Mouse (Mus musculus): ENCODE measurements around the gene Orai3.
"Not testable (repeated sequence)": the region's sequence is repeated elsewhere in the genome, so short reads cannot be mapped to it uniquely, and the experiment has no call there.

Orai3 gene

GRCm38 (mm10) chr7:127769651-127770038, at the start of gene Orai3:
TSS of gene Orai3 (plus strand) at chr7:127769815.
- DNase-seq (ENCODE audit: low spot score): peak; percentile 92

GRCm38 (mm10) chr7:127725490-127725889, 44.1 kb upstream of the Orai3 start:
- no peak for DNase-seq (ENCODE audit: low spot score)

GRCm38 (mm10) chr7:127725924-127726323, 43.7 kb upstream of the Orai3 start:
- DNase-seq (ENCODE audit: low spot score): no peak

GRCm38 (mm10) chr7:127727898-127728297, 41.7 kb upstream of the Orai3 start:
- no peak for DNase-seq (ENCODE audit: low spot score)

GRCm38 (mm10) chr7:127730170-127730569, 39.4 kb upstream of the Orai3 start:
- DNase-seq (ENCODE audit: low spot score): no peak

GRCm38 (mm10) chr7:127732066-127732465, 37.5 kb upstream of the Orai3 start, which contains the start of gene Ctf2:
TSS of gene Ctf2 (minus strand) at chr7:127732166.
- DNase-seq (ENCODE audit: low spot score): not testable (repeated sequence)

GRCm38 (mm10) chr7:127744366-127745045, 25.1 kb upstream of the Orai3 start, which contains the start of gene Fbxl19:
TSS of gene Fbxl19 (plus strand) at chr7:127744543.
- peak; percentile 64 for DNase-seq (ENCODE audit: low spot score)

- peak; percentile 97 for DNase-seq (ENCODE audit: low spot score)
Measured at GRCm38 (mm10) chr7:127745251-127745651, 24.4 kb upstream of the Orai3 start.

GRCm38 (mm10) chr7:127745652-127746493, 23.7 kb upstream of the Orai3 start:
- DNase-seq (ENCODE audit: low spot score): peak; percentile 99

GRCm38 (mm10) chr7:127746494-127747491, 22.8 kb upstream of the Orai3 start:
- DNase-seq (ENCODE audit: low spot score): no peak

GRCm38 (mm10) chr7:127747559-127748234, 21.9 kb upstream of the Orai3 start:
- DNase-seq (ENCODE audit: low spot score): no peak

- no peak for DNase-seq (ENCODE audit: low spot score)
Measured at GRCm38 (mm10) chr7:127748235-127748560, 21.4 kb upstream of the Orai3 start.

GRCm38 (mm10) chr7:127750131-127751127, 19.2 kb upstream of the Orai3 start:
- peak; percentile 49 for DNase-seq (ENCODE audit: low spot score)

GRCm38 (mm10) chr7:127751619-127752018, 18.0 kb upstream of the Orai3 start:
- DNase-seq (ENCODE audit: low spot score): no peak

GRCm38 (mm10) chr7:127752069-127752468, 17.5 kb upstream of the Orai3 start:
- DNase-seq (ENCODE audit: low spot score): no peak

GRCm38 (mm10) chr7:127753158-127753557, 16.5 kb upstream of the Orai3 start:
- no peak for DNase-seq (ENCODE audit: low spot score)

GRCm38 (mm10) chr7:127753741-127754140, 15.9 kb upstream of the Orai3 start:
- no peak for DNase-seq (ENCODE audit: low spot score)

GRCm38 (mm10) chr7:127759716-127760115, 9.9 kb upstream of the Orai3 start:
- DNase-seq (ENCODE audit: low spot score): no peak

- no peak for DNase-seq (ENCODE audit: low spot score)
Measured at GRCm38 (mm10) chr7:127760478-127760877, 9.1 kb upstream of the Orai3 start.

- DNase-seq (ENCODE audit: low spot score): peak; percentile 76
Measured at GRCm38 (mm10) chr7:127761026-127761425, 8.6 kb upstream of the Orai3 start.

Measured in lung, postnatal 25 days (tissue).